Mouse (Mus musculus): ENCODE data around the gene Ppef1.

DNA sequence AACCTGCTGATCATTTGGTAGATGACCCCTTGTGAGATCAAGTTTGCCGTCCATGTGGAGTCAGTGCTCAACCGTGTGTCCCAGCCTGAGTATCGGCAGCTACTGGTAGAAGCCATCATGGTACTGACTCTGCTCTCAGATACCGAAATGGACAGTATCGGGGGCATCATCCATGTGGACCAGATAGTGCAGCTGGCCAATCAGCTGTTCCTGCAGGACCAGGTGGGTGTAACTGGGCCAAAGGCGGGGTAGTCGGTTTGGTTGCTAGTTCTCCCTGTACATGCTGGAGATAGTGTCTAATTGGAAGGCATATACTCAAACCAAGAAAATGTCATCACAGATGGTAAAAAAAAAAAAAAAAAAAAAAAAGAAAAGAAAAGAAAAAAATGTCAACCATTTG is 145.4 kb downstream of the Ppef1 start:
- TF ChIP-seq CTCF (IDR thresholded peaks at IDR 0.05; ENCODE audit: low read depth) (no peak), EP300 (IDR thresholded peaks at IDR 0.05; ENCODE audit: low read depth) (no peak)
